ENCODE assay signal across 26 mouse cellular contexts in genomic region chr6:35759606-35760246, GRCm38 (mm10).
A peak's percentile ranks its signal among the peaks of the same experiment; 100 is the strongest.
DNase-seq lines count a peak whose midpoint lies in the region; ATAC-seq and TF ChIP-seq lines count a peak whose summit lies in the region.
"Had no signal": no experiment of that assay in that cellular context is flagged by ENCODE, and none has a peak within 500 bp of the region (broad histone marks: within the 10 kb centered on the region; RNA-seq: fewer than 3 reads in every experiment).

No protein-coding gene starts in this region.

- no peaks in the 10 kb centered on the region for H3K27me3 ChIP-seq in megakaryocyte, embryonic 14.5 days (replicated peaks)
- H3K27me3 ChIP-seq in forebrain, embryonic 14.5 days (replicated peaks; ENCODE audit: control insufficient read depth, insufficient read depth, low read length) = no peaks in the 10 kb centered on the region
- no peaks in the 10 kb centered on the region for H3K27me3 ChIP-seq in forebrain, embryonic 16.5 days (replicated peaks; ENCODE audit: control insufficient read depth, insufficient read depth, low read length)
- no peaks in the 10 kb centered on the region for H3K27me3 ChIP-seq in hindbrain, postnatal 0 days (ENCODE audit: insufficient read depth, low read length)
- H3K27me3 ChIP-seq: embryonic facial prominence, embryonic 13.5 days; intestine, embryonic 15.5 days; limb, embryonic 13.5 days; liver, embryonic 12.5 days; stomach, embryonic 15.5 days had no signal

- no peak for TF ChIP-seq CTCF in hindbrain, postnatal 0 days (IDR thresholded peaks at IDR 0.05; ENCODE audit: low read depth)

- H3K27ac ChIP-seq in forebrain, embryonic 14.5 days (ENCODE audit: low read depth, low read length) = no peak overlapping the region
- H3K27ac ChIP-seq in forebrain, embryonic 16.5 days (ENCODE audit: low read length) = no peak overlapping the region
- H3K27ac ChIP-seq in hindbrain, postnatal 0 days = no peak overlapping the region
- H3K27ac ChIP-seq: embryonic facial prominence, embryonic 13.5 days; heart, embryonic 10.5 days; intestine, embryonic 15.5 days; limb, embryonic 13.5 days; liver, embryonic 12.5 days; stomach, embryonic 15.5 days had no signal

- H3K36me3 ChIP-seq in megakaryocyte, embryonic 14.5 days (replicated peaks; ENCODE audit: low read length) = no peaks in the 10 kb centered on the region
- H3K36me3 ChIP-seq in forebrain, embryonic 14.5 days (ENCODE audit: control insufficient read depth, insufficient read depth, low read length) = no peaks in the 10 kb centered on the region
- no peaks in the 10 kb centered on the region for H3K36me3 ChIP-seq in forebrain, embryonic 16.5 days (ENCODE audit: control insufficient read depth, insufficient read depth)
- no peaks in the 10 kb centered on the region for H3K36me3 ChIP-seq in hindbrain, postnatal 0 days (ENCODE audit: insufficient read depth, low read length)
- H3K36me3 ChIP-seq: embryonic facial prominence, embryonic 13.5 days; heart, embryonic 10.5 days; intestine, embryonic 15.5 days; limb, embryonic 13.5 days; liver, embryonic 12.5 days; stomach, embryonic 15.5 days had no signal

- ATAC-seq in megakaryocyte, adult 5-6 weeks (ENCODE audit: poor library complexity, severe bottlenecking) = no peak
- peak; percentile 44; the same call in 1 of the 2 replicates for ATAC-seq in forebrain, embryonic 14.5 days
- ATAC-seq in forebrain, embryonic 16.5 days = peak; percentile 54; the same call in 1 of the 2 replicates
- 0 out of 2 replicates have a peak, but pooled peaks have one; percentile 55 for ATAC-seq in hindbrain, postnatal 0 days
- ATAC-seq: intestine, embryonic 15.5 days; liver, embryonic 12.5 days had no signal

- H3K4me3 ChIP-seq in megakaryocyte, embryonic 14.5 days (replicated peaks) = peak overlapping the region; percentile 70
- no peak overlapping the region for H3K4me3 ChIP-seq in forebrain, embryonic 14.5 days (ENCODE audit: low read depth, low read length)
- H3K4me3 ChIP-seq in forebrain, embryonic 16.5 days (replicated peaks; ENCODE audit: low read length) = no peak overlapping the region
- H3K4me3 ChIP-seq in hindbrain, postnatal 0 days (ENCODE audit: low read length) = no peak overlapping the region
- H3K4me3 ChIP-seq: embryonic facial prominence, embryonic 13.5 days; erythroblast, embryonic 14.5 days; heart, embryonic 10.5 days; intestine, embryonic 15.5 days; limb, embryonic 13.5 days; liver, embryonic 12.5 days; stomach, embryonic 15.5 days had no signal

- H3K4me2 ChIP-seq in forebrain, embryonic 14.5 days (ENCODE audit: low read length) = no peak overlapping the region
- H3K4me2 ChIP-seq in forebrain, embryonic 16.5 days (ENCODE audit: low read length) = no peak overlapping the region
- no peak overlapping the region for H3K4me2 ChIP-seq in hindbrain, postnatal 0 days (ENCODE audit: low read depth, low read length)
- H3K4me2 ChIP-seq: embryonic facial prominence, embryonic 13.5 days; intestine, embryonic 15.5 days; limb, embryonic 13.5 days; liver, embryonic 12.5 days; stomach, embryonic 15.5 days had no signal

- 50% methylated on average over 3 of the region's 3 CpGs for WGBS in forebrain, embryonic 14.5 days
- 43% methylated on average over 3 of the region's 3 CpGs for WGBS in forebrain, embryonic 16.5 days
- WGBS in hindbrain, postnatal 0 days = 60% methylated on average over 3 of the region's 3 CpGs

- DNase-seq in forebrain, embryonic 14.5 days (ENCODE audit: low spot score) = peak; percentile 16
- DNase-seq in hindbrain, postnatal 0 days (ENCODE audit: low spot score) = peak; percentile 21
- DNase-seq in right cerebral cortex, postnatal 14 days = no peak
- DNase-seq in spleen, adult 12 weeks (ENCODE audit: low spot score) = no peak
- DNase-seq: adrenal gland, adult 2 months; cerebellum, adult 18-20 months; cerebellum, postnatal 25 days; embryo, embryonic 11 days; gastrocnemius, postnatal 10 days; heart, postnatal 4 days; kidney, adult 9 months; kidney, postnatal 14 days; lung, adult 18-20 months; lung, postnatal 10 days; retina, postnatal 1 day; thymus, postnatal 36 days had no signal

- H3K4me1 ChIP-seq in megakaryocyte, embryonic 14.5 days = no peaks in the 10 kb centered on the region
- H3K4me1 ChIP-seq in forebrain, embryonic 14.5 days (ENCODE audit: control insufficient read depth, insufficient read depth, low read length) = no peaks in the 10 kb centered on the region
- peaks cover 3% of the 10 kb centered on the region; the same call in 1 of the 2 replicates for H3K4me1 ChIP-seq in forebrain, embryonic 16.5 days (replicated peaks; ENCODE audit: control insufficient read depth, insufficient read depth, low read length)
- H3K4me1 ChIP-seq in hindbrain, postnatal 0 days (ENCODE audit: insufficient read depth, low read length) = no peaks in the 10 kb centered on the region
- H3K4me1 ChIP-seq: embryonic facial prominence, embryonic 13.5 days; heart, embryonic 10.5 days; intestine, embryonic 15.5 days; liver, embryonic 12.5 days; stomach, embryonic 15.5 days had no signal

- H3K9ac ChIP-seq in forebrain, embryonic 14.5 days (ENCODE audit: low read length) = no peak overlapping the region
- H3K9ac ChIP-seq in forebrain, embryonic 16.5 days (replicated peaks; ENCODE audit: low read depth, low read length) = no peak overlapping the region
- no peak overlapping the region for H3K9ac ChIP-seq in hindbrain, postnatal 0 days (replicated peaks; ENCODE audit: low read length)
- H3K9ac ChIP-seq: embryonic facial prominence, embryonic 13.5 days; intestine, embryonic 15.5 days; limb, embryonic 13.5 days; liver, embryonic 12.5 days; stomach, embryonic 15.5 days had no signal

- peaks cover 3% of the 10 kb centered on the region; the same call in 1 of the 2 replicates for H3K9me3 ChIP-seq in megakaryocyte, embryonic 14.5 days
- H3K9me3 ChIP-seq in forebrain, embryonic 14.5 days (replicated peaks; ENCODE audit: control insufficient read depth, low read length) = no peaks in the 10 kb centered on the region
- H3K9me3 ChIP-seq in forebrain, embryonic 16.5 days (ENCODE audit: control insufficient read depth, low read length) = no peaks in the 10 kb centered on the region
- H3K9me3 ChIP-seq in hindbrain, postnatal 0 days (ENCODE audit: low read length) = no peaks in the 10 kb centered on the region
- H3K9me3 ChIP-seq: embryonic facial prominence, embryonic 13.5 days; heart, embryonic 10.5 days; intestine, embryonic 15.5 days; limb, embryonic 13.5 days; liver, embryonic 12.5 days; stomach, embryonic 15.5 days had no signal

Comparison
In these comparisons a context has a peak if more than half of its experiments do, and no peak if none do; other contexts are left out.
1. DNase-seq: peak in forebrain, embryonic 14.5 days (single experiment) and hindbrain, postnatal 0 days (single experiment); none in right cerebral cortex, postnatal 14 days (single experiment) and spleen, adult 12 weeks (single experiment).